Mouse (Mus musculus): ENCODE results near the gene Gria1. TPM values are rescaled to one million over a fixed set of nuclear protein-coding genes. Genes with fewer than 3 reads are reported as not detected.

The Gria1 gene
- total RNA-seq (2021), result 0.24 TPM in 1 of 2 replicates, not detected in the other
- long read RNA-seq, result 0 reads

DNA sequence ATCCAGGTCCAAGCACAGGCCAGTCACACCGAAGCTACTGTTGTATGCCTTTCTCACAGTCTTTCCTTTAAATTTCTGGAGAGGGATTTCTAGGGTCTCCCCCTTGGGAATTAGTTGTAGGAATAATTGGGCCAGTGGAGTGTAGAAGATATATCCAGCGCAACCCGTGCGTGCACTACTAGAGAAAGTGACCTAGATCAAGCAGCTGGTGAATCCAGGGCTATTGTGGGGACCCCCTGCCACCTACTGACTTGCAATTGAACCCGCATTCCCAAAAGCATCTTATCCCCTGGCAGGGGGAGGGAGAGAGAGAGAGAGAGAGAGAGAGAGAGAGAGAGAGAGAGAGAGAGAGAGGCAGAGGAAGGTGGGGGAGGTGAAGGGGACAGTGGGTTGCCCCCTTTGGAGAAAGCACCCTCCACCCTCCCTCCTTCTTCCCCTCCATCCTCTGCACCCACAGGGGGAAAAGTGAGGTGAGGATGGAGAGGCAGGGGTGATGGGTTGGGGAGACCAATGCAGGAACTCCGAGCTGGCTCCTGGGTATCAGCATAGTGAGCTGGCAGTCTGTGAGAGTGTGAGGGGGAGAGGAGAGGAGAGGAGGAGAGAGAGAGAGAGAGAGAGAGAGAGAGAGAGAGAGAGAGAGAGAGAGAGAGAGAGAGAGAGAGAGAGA is at the start of gene Gria1:
Gene Gria1, plus strand, starts transcription at position 364 of the 667 bp plus-strand sequence.
- no peak for DNase-seq

DNA sequence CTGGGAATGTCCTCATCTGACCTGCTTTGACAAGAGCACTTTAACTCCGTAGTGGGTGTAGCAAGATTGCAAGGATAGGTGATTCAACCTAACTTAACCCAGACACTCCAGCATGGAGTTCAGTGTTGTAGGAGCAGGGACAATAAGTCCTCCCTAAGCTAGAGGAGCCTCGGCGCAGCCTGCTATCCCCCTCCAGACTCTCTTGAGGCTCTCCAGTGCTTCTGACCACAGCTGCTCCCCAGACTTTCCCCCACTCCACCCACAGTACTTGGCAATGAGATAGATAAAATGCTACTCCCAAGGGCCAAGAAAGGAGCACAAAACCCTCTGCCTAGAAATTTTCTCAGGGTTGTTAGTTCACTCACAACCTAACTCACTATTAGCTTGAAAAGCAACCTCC is 49.4 kb upstream of the Gria1 start:
- no peak for DNase-seq

GRCm38 (mm10) chr11:56972814-56973213 is 38.4 kb upstream of the Gria1 start:
- no peak for DNase-seq

- no peak for DNase-seq
Measured at GRCm38 (mm10) chr11:56984321-56985000, 26.7 kb upstream of the Gria1 start.

DNA sequence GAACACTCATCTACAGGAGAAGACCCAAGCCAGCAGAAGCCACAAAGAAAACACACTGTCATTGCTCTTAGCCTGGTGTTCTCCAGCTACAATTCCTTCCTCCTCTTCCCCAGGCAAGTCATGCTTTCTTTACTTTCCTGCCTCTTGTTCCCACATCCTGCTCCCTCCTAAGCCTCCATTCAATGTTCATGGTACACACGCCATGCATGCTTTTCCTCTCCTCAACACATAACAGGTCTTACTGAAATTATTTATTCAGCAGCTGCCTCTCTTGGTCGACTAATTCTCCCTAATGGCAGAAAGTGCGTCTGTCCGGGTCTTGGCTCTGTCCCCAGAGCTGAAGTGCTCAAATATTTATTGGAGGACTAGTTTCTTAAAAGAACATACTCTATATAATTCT is 25.7 kb upstream of the Gria1 start:
- no peak for DNase-seq

- peak; percentile 59 for DNase-seq
Measured at GRCm38 (mm10) chr11:56999601-57000001, 11.6 kb upstream of the Gria1 start.

DNA sequence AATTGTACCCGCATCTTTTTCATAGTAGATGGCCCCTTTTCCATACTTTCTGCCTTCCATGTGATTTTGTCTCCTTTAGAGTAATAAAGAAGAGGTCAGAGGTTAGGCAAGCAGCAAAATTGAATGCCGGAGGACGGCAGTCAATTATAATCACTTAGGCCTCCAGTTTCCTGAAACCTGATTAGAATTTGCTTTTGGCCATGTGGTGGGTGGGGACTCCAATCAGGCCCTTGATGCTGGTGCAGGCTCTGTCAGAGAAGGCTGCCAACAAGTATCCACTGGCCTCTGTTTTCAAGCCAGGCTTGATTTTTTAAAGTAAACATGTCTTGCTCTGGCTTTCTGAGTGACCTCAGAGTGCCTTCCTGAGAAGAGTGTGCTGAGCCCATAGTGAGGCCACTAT is 6.6 kb upstream of the Gria1 start:
- DNase-seq, result no peak

- no peak for DNase-seq
Measured at GRCm38 (mm10) chr11:57005341-57005740, 5.8 kb upstream of the Gria1 start.

GRCm38 (mm10) chr11:57007790-57008189 is 3.4 kb upstream of the Gria1 start:
- no peak for DNase-seq

GRCm38 (mm10) chr11:57010611-57011010 is 576 bp upstream of the Gria1 start:
- DNase-seq, result no peak

DNA sequence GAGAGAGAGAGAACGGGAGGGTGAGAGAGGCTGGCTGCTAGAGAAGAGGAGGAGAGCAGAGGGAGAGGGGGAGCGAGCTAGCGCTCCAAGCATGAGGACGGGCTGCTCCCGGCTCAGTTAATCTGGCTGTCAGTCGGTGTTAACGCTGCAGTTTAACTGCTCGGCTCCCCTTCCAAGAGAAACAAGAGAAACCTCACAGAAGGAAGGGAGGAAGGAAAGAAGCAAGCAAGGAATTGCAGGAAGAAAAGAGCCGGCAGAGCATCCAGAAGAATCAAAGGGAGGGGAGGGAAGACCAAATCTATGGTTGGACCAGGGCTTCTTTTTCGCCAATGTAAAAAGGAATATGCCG is 478 bp downstream of the Gria1 start:
- DNase-seq, result no peak

DNA sequence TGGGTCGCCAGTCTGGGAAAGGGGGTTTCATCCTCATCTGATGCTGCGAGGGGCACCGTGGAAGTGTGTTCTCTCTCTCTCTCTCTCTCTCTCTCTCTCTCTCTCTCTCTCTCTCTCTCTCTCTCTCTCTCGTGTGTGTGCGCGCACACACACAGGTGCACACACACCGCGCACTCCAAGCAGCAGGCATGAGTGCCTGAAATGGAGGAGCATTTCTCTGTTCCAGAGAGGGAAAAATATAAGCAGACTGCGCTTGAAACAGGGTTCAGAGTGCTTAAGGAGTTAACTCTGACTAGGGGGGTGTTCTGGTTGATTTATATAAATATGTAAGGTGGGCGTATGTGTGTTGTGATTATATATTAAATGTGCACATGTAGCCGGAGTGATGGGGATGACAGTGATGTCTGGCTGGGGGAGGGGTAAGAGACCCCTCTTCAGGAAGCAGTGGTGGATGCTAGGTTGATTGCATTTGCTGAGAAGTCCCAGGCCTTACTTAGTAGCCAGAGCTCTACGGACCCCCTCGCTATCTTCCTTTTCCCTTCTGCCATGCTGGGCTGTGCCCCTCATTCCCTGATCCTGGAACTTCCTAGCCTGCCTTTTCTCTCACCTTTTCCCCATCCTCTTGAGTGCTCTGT is 1.2 kb downstream of the Gria1 start:
- no peak for DNase-seq

DNA sequence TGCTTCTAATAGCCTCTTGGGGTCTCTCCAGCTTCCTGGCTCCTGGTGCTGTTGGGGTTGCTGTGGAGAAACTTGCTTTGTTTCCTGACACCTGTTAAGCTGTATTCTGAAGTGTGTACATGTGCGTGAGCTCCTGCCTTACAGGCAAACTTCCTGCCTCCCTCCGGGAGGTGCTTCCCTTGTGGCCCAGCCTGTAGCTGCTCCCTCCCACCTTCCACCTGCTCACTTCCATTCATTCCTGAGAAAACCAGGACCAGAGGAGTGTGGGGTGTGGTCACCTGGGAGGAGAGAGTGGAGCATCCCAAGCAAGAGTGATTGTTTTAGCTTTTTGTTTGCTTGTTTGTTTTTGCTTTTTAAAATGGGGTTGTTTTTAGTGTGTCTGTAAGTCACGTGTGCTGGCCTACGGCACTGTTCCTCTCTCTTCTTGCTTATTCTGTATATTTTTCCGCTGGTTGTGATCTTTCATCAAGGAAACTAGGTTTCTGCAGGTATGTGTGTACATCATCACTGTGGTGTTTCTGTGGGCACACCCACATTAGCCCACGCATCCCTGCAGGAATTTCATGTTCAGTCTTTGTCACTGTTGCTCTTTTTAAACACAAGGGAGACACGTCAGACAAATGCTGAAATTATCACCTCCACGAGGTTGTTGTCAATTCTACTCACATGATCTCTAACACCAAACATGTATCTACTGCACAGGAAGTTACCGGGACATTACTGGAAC is 2.4 kb downstream of the Gria1 start:
- DNase-seq, result no peak

DNA sequence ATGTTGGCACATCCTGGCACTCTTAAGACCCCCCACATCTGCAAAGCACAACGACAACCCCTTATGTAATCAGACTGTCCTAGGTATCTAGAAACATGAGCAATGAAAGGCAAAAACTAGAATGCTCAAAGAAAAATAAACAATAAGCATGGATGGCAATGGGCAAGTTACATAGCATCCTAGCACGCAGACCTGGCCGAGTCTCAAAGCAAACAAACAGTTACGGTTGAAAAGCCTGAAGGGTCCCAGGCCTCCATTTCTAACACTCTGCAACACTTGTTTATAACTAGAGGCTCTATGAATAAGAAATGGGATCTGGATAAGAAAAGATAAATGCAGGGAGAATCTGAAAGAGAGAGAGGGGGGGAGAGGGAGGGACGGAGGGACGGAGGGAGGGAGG is 3.2 kb downstream of the Gria1 start:
- no peak for DNase-seq

DNA sequence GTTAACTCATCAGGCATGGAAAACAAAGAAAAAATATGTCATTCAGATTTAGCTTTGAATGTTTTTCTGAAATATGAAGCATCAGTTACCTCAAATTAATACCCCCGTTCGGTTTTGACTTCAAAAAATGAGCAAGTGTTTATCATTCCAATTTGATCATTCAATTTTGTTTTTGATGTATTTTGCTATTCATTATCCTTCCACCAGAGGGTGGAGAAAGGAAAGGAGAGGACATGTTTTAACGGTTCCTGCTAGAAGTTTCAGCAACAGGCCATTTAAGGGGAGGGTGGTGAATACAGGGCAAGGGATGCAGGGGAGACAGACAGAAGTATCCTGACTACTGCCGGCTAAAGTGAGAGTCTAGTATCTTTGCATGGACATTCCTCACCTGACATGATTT is 7.3 kb downstream of the Gria1 start:
- no peak for DNase-seq

GRCm38 (mm10) chr11:57022400-57022799 is 11.2 kb downstream of the Gria1 start:
- DNase-seq, result no peak

DNA sequence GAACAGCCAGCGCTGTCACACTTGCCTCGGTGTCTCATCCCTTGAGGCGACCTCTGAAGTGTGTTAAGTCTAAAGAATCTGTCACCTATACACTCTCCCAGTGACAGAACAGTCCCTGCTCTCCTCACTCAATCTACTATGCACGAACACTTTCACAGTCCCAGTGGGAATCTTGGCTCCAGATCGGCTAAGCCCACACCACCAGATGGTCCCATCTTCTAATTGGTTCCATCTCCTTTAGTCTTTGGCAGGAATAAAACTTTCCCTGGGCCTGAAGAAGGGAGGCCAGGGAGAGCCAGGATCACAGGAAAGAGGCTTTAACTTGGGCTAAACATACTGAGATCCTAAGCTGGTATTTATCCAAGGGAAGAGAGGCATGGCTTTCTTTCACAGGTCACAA is 19.3 kb downstream of the Gria1 start:
- no peak for DNase-seq

DNA sequence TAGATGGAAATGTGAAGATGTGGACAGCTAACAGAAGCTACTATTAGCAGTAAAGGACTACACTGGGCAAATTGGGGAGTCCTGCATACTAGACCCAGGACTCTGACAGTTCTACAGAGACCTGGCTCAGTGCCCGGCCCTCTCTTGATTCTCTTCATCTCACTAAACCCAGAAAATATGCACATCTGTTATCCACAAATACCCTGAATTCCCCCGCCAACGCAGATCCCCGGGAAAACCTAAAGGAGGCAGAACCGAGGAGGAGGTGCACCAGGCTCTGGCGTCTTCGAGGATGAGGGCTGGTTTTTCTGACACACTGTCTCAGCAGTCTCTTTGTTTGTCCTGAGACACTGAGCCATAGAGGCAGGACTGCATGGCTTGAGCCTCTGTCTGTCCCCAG is 27.6 kb downstream of the Gria1 start:
- DNase-seq, result no peak

GRCm38 (mm10) chr11:57039306-57039705 is 28.1 kb downstream of the Gria1 start:
- DNase-seq, result no peak

DNA sequence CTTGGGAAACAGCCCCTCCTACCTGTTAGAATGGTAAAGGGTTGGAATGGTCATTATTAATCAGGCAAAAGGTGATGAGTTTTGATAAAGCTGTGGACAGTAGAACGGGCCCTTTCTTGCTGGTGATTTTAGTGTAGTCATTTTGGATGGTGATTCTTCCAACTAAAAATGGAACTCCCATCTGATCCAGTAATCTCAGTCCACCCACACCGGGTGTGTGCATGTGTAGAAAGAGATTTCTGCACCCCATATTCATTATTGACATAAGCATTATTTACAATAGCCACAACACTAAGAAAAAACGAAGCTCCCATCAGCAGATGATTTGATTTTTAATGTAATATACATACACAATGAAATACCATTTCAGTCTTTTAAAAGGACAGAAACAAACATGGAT is 30.9 kb downstream of the Gria1 start:
- DNase-seq, result no peak

DNA sequence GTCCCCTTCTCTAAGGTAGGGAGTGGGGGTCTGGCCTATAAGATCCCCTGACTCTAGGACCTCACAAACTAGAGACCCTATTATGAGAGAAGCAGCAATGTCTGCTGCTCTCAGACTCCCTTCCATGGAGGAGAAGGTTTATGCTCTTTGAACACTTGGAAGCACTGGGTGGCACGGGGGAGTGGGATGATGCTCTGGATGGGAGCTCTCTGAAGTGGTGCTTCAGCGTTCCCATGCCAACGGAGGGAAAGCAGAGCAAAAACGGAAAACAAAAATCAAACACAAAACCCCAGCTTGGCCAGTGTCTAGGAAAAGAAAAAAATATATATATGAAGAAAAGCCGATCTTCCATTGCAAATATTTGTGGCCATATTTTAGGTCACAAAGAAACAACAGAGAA is 33.0 kb downstream of the Gria1 start:
- no peak for DNase-seq

- no peak for DNase-seq
Measured at GRCm38 (mm10) chr11:57051666-57052562, 40.7 kb downstream of the Gria1 start.

Measured in adrenal gland, postnatal 25 days (tissue).